Mouse (Mus musculus): ENCODE results near the gene Dstyk. TPM values are rescaled to one million over a fixed set of nuclear protein-coding genes. Genes with fewer than 3 reads are reported as not detected.

Dstyk gene
- polyA plus RNA-seq, 1 experiment: 2.5 TPM

GRCm38 (mm10) chr1:132472537-132472936, 55.2 kb downstream of the Dstyk start:
- Histone ChIP-seq H3K4me1 (ENCODE audit: control insufficient read depth, insufficient read depth, insufficient read length, low read length) (no peaks in the 10 kb centered on the region), H3K27me3 (ENCODE audit: control insufficient read depth, insufficient read depth, low read length) (no peaks in the 10 kb centered on the region), H3K27ac (ENCODE audit: insufficient read depth, low read depth, low read length) (no peak overlapping the region), H3K4me3 (ENCODE audit: low read depth, low read length) (no peak overlapping the region), H3K36me3 (ENCODE audit: control insufficient read depth, insufficient read depth, low read length) (no peaks in the 10 kb centered on the region)
- no peak for TF ChIP-seq CTCF (IDR thresholded peaks at IDR 0.05; ENCODE audit: extremely low read depth, insufficient read length, insufficient replicate concordance, low read depth, low read length)
- no peak for TF ChIP-seq POLR2A (IDR thresholded peaks at IDR 0.05; ENCODE audit: low read depth, low read length)
- WGBS: 54% methylated on average over 5 of the region's 5 CpGs

DNA sequence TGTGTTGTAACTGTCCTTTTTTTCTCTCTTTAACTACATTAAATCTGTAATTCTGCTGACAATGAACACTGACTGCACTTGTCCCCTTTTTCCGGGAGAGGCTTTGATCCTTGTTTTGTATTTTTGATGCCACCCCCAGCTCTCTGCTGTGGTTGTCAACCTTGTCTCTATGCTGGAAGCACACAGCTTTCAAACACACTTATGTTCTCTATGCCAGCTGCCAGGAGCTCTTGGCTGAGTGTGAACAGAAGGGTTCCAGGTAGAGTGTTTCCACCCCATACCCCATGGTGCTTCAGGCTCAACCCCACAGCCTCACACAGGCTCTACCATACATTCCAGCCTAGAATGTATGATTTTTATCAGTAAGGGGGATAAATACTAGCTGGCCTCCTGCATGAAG, 57.1 kb downstream of the Dstyk start:
- TF ChIP-seq POLR2A (IDR thresholded peaks at IDR 0.05; ENCODE audit: low read depth, low read length): no peak
- TF ChIP-seq CTCF (IDR thresholded peaks at IDR 0.05; ENCODE audit: extremely low read depth, insufficient read length, insufficient replicate concordance, low read depth, low read length): no peak
- 81% methylated on average over 1 of the region's 1 CpGs for WGBS

GRCm38 (mm10) chr1:132476575-132476927, 59.2 kb downstream of the Dstyk start:
- Histone ChIP-seq H3K4me3 (ENCODE audit: low read depth, low read length) (peak overlapping the region; percentile 92), H3K27ac (ENCODE audit: insufficient read depth, low read depth, low read length) (peak overlapping the region; percentile 20; the same call in 1 of the 2 replicates), H3K27me3 (ENCODE audit: control insufficient read depth, insufficient read depth, low read length) (no peaks in the 10 kb centered on the region), H3K36me3 (ENCODE audit: control insufficient read depth, insufficient read depth, low read length) (no peaks in the 10 kb centered on the region), H3K4me1 (ENCODE audit: control insufficient read depth, insufficient read depth, insufficient read length, low read length) (peaks cover 2% of the 10 kb centered on the region; the same call in 1 of the 2 replicates)
- WGBS: 2% methylated on average over 9 of the region's 9 CpGs
- no peak for TF ChIP-seq POLR2A (IDR thresholded peaks at IDR 0.05; ENCODE audit: low read depth, low read length)
- no peak for TF ChIP-seq CTCF (IDR thresholded peaks at IDR 0.05; ENCODE audit: extremely low read depth, insufficient read length, insufficient replicate concordance, low read depth, low read length)

More for the DNA sequence above, 57.1 kb downstream of the Dstyk start:
- Histone ChIP-seq H3K27me3 (ENCODE audit: control insufficient read depth, insufficient read depth, low read length) (no peaks in the 10 kb centered on the region), H3K36me3 (ENCODE audit: control insufficient read depth, insufficient read depth, low read length) (no peaks in the 10 kb centered on the region), H3K4me3 (ENCODE audit: low read depth, low read length) (no peak overlapping the region), H3K27ac (ENCODE audit: insufficient read depth, low read depth, low read length) (no peak overlapping the region), H3K4me1 (ENCODE audit: control insufficient read depth, insufficient read depth, insufficient read length, low read length) (peaks cover 2% of the 10 kb centered on the region; the same call in 1 of the 2 replicates)

GRCm38 (mm10) chr1:132476928-132477691, 59.8 kb downstream of the Dstyk start, which contains the start of gene Rbbp5:
Gene Rbbp5, plus strand, starts transcription at chr1:132477365.
- under 1% methylated on average over 43 of the region's 43 CpGs for WGBS
- H3K27me3 ChIP-seq (ENCODE audit: control insufficient read depth, insufficient read depth, low read length): no peaks in the 10 kb centered on the region
- H3K4me3 ChIP-seq (ENCODE audit: low read depth, low read length): peak within 1 kb of the TSS; percentile 92
- H3K36me3 ChIP-seq (ENCODE audit: control insufficient read depth, insufficient read depth, low read length): no peaks in the 10 kb centered on the region
- H3K27ac ChIP-seq (ENCODE audit: insufficient read depth, low read depth, low read length): peak within 1 kb of the TSS; percentile 31; the same call in 1 of the 2 replicates
- peaks cover 2% of the 10 kb centered on the region; the same call in 1 of the 2 replicates for H3K4me1 ChIP-seq (ENCODE audit: control insufficient read depth, insufficient read depth, insufficient read length, low read length)
- TF ChIP-seq CTCF (IDR thresholded peaks at IDR 0.05; ENCODE audit: extremely low read depth, insufficient read length, insufficient replicate concordance, low read depth, low read length) (no peak), POLR2A (IDR thresholded peaks at IDR 0.05; ENCODE audit: low read depth, low read length) (peak; percentile 46)

- TF ChIP-seq POLR2A (IDR thresholded peaks at IDR 0.05; ENCODE audit: low read depth, low read length): no peak
- TF ChIP-seq CTCF (IDR thresholded peaks at IDR 0.05; ENCODE audit: extremely low read depth, insufficient read length, insufficient replicate concordance, low read depth, low read length): no peak
- H3K4me1 ChIP-seq (ENCODE audit: control insufficient read depth, insufficient read depth, insufficient read length, low read length): peaks cover 2% of the 10 kb centered on the region; the same call in 1 of the 2 replicates
- no peaks in the 10 kb centered on the region for H3K36me3 ChIP-seq (ENCODE audit: control insufficient read depth, insufficient read depth, low read length)
- H3K27me3 ChIP-seq (ENCODE audit: control insufficient read depth, insufficient read depth, low read length): no peaks in the 10 kb centered on the region
- H3K4me3 ChIP-seq (ENCODE audit: low read depth, low read length): no peak overlapping the region
- no peak overlapping the region for H3K27ac ChIP-seq (ENCODE audit: insufficient read depth, low read depth, low read length)
- 79% methylated on average over 1 of the region's 1 CpGs for WGBS
These were observed 62.1 kb downstream of the Dstyk start for GRCm38 (mm10) chr1:132479438-132479837.

- TF ChIP-seq POLR2A (IDR thresholded peaks at IDR 0.05; ENCODE audit: low read depth, low read length) (no peak), CTCF (IDR thresholded peaks at IDR 0.05; ENCODE audit: extremely low read depth, insufficient read length, insufficient replicate concordance, low read depth, low read length) (no peak)
- Histone ChIP-seq H3K4me3 (ENCODE audit: low read depth, low read length) (no peak overlapping the region), H3K27me3 (ENCODE audit: control insufficient read depth, insufficient read depth, low read length) (no peaks in the 10 kb centered on the region), H3K36me3 (ENCODE audit: control insufficient read depth, insufficient read depth, low read length) (peaks cover 6% of the 10 kb centered on the region), H3K27ac (ENCODE audit: insufficient read depth, low read depth, low read length) (no peak overlapping the region), H3K4me1 (ENCODE audit: control insufficient read depth, insufficient read depth, insufficient read length, low read length) (peaks cover 2% of the 10 kb centered on the region; the same call in 1 of the 2 replicates)
- WGBS: 94% methylated on average over 2 of the region's 2 CpGs
These were observed 64.3 kb downstream of the Dstyk start for GRCm38 (mm10) chr1:132481619-132482018.

DNA sequence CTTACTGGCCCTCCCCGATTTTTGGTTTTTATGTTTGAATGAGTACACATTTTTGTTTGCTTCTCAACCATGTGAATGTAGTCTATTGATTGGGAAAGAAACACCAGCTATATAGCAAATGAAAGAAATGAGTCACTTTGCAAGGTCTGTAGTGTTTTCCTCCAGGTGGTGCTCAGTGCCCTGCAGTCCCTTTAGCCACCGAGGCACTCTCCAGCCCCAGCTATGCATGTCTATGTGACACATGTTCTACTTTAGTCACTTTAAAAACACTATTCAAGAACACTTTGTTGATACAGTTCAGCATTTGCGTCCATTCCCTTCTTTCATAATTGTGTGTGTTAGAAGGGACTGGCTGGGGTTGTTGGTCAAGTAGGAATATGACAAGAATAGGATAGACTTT, 65.9 kb downstream of the Dstyk start:
- H3K4me3 ChIP-seq (ENCODE audit: low read depth, low read length): no peak overlapping the region
- no peaks in the 10 kb centered on the region for H3K27me3 ChIP-seq (ENCODE audit: control insufficient read depth, insufficient read depth, low read length)
- peaks cover 2% of the 10 kb centered on the region; the same call in 1 of the 2 replicates for H3K4me1 ChIP-seq (ENCODE audit: control insufficient read depth, insufficient read depth, insufficient read length, low read length)
- peaks cover 11% of the 10 kb centered on the region for H3K36me3 ChIP-seq (ENCODE audit: control insufficient read depth, insufficient read depth, low read length)
- WGBS: 80% methylated on average over 3 of the region's 3 CpGs
- no peak overlapping the region for H3K27ac ChIP-seq (ENCODE audit: insufficient read depth, low read depth, low read length)
- no peak for TF ChIP-seq POLR2A (IDR thresholded peaks at IDR 0.05; ENCODE audit: low read depth, low read length)
- TF ChIP-seq CTCF (IDR thresholded peaks at IDR 0.05; ENCODE audit: extremely low read depth, insufficient read length, insufficient replicate concordance, low read depth, low read length): no peak

Measured in small intestine, adult 2 months (tissue).